ENCODE assay signal across 10 mouse cellular contexts in the genomic region with DNA sequence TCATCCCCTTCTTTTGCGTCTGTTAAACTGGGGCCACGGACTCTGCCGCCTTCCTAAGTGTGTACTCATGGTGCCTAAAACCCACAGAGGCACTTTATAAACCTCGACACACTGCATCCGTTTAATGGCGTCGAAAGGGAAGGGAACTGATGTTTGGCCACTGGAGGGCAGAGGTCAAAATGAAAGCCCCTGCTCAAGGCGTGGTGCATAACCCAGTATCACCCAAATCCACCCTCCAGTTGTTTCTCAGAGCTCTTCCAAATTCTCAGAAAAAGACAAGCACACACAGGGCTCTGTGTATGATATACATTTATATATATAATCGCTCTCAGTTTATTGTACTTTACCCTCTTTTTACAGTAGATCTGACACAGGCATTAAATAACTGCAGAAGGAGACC. TPM values are rescaled to one million over a fixed set of nuclear protein-coding genes. Genes with fewer than 3 reads are reported as not detected.
DNase-seq lines count a peak whose midpoint lies in the region; ATAC-seq and TF ChIP-seq lines count a peak whose summit lies in the region.
"Had no signal": no experiment of that assay in that cellular context is flagged by ENCODE, and none has a peak within 500 bp of the region (broad histone marks: within the 10 kb centered on the region; RNA-seq: fewer than 3 reads in every experiment).

No protein-coding gene starts in this region.

- H3K9me3 ChIP-seq in heart, embryonic 16.5 days (replicated peaks; ENCODE audit: control insufficient read depth, low read length) = no peaks in the 10 kb centered on the region
- H3K9me3 ChIP-seq in ES-E14 (ENCODE audit: control insufficient read depth, insufficient read depth, low read depth, low read length) = no peaks in the 10 kb centered on the region
- no peaks in the 10 kb centered on the region for H3K9me3 ChIP-seq in forebrain, embryonic 13.5 days (replicated peaks)
- H3K9me3 ChIP-seq in liver, embryonic 16.5 days (replicated peaks; ENCODE audit: control insufficient read depth, low read length) = no peaks in the 10 kb centered on the region

- H3K27me3 ChIP-seq in heart, embryonic 16.5 days (ENCODE audit: control insufficient read depth, insufficient read depth, low read length) = no peaks in the 10 kb centered on the region
- H3K27me3 ChIP-seq in forebrain, embryonic 13.5 days = no peaks in the 10 kb centered on the region
- no peaks in the 10 kb centered on the region; the same call in 1 of the 2 replicates for H3K27me3 ChIP-seq in liver, embryonic 16.5 days (ENCODE audit: control insufficient read depth, insufficient read depth, low read depth, low read length)

- no peak overlapping the region for H3K4me3 ChIP-seq in heart, embryonic 16.5 days (ENCODE audit: low read length)
- no peak overlapping the region for H3K4me3 ChIP-seq in ES-E14 (ENCODE audit: insufficient read depth in 1 of 2, low read depth in 1 of 2, low read length in 2 of 2, poor library complexity in 1 of 2, severe bottlenecking in 1 of 2)
- no peak overlapping the region for H3K4me3 ChIP-seq in forebrain, embryonic 13.5 days
- H3K4me3 ChIP-seq in liver, embryonic 16.5 days (ENCODE audit: low read depth, low read length) = no peak overlapping the region

- WGBS in heart, embryonic 16.5 days = 14% methylated on average over 9 of the region's 9 CpGs
- WGBS in forebrain, embryonic 13.5 days = 12% methylated on average over 9 of the region's 9 CpGs
- 16% methylated on average over 9 of the region's 9 CpGs for WGBS in liver, embryonic 16.5 days (ENCODE audit: insufficient replicate concordance)

- peak overlapping the region; percentile 78; the same call in 1 of the 2 replicates for H3K27ac ChIP-seq in heart, embryonic 16.5 days (ENCODE audit: low read length)
- H3K27ac ChIP-seq in ES-E14 (ENCODE audit: insufficient read depth, low read depth, low read length, poor library complexity, severe bottlenecking) = peak overlapping the region; percentile 45; the same call in 1 of the 2 replicates
- H3K27ac ChIP-seq in forebrain, embryonic 13.5 days = no peak overlapping the region; the same call in 1 of the 2 replicates
- H3K27ac ChIP-seq in liver, embryonic 16.5 days (ENCODE audit: low read length) = peak overlapping the region; percentile 41

- 0 out of 2 replicates have a peak, but pooled peaks cover 3% of the 10 kb centered on the region for H3K36me3 ChIP-seq in heart, embryonic 16.5 days (ENCODE audit: control insufficient read depth, insufficient read depth)
- H3K36me3 ChIP-seq in ES-E14 (ENCODE audit: control insufficient read depth, insufficient read depth, low read length, poor library complexity, severe bottlenecking) = no peaks in the 10 kb centered on the region
- H3K36me3 ChIP-seq in forebrain, embryonic 13.5 days (ENCODE audit: poor library complexity, severe bottlenecking) = peaks cover 21% of the 10 kb centered on the region
- peaks cover 2% of the 10 kb centered on the region; the same call in 1 of the 2 replicates for H3K36me3 ChIP-seq in liver, embryonic 16.5 days (ENCODE audit: control insufficient read depth, insufficient read depth)

- H3K4me2 ChIP-seq in heart, embryonic 16.5 days (ENCODE audit: low read depth, low read length) = no peak overlapping the region
- H3K4me2 ChIP-seq in forebrain, embryonic 13.5 days = no peak overlapping the region
- H3K4me2 ChIP-seq in liver, embryonic 16.5 days (ENCODE audit: low read depth, low read length) = peak overlapping the region; percentile 14; the same call in 1 of the 2 replicates

- DNase-seq in heart, adult 8-10 months (ENCODE audit: low spot score) = no peak
- DNase-seq in ES-E14 (ENCODE audit: low read depth, low spot score) = no peak
- no peak for DNase-seq in testis, postnatal 10 days (ENCODE audit: low spot score)
- no peak for DNase-seq in ovary, postnatal 36 days (ENCODE audit: low spot score)
- DNase-seq in spleen, postnatal 10 days (ENCODE audit: low spot score in 2 of 2) = no peak

- in situ Hi-C loops in ES-E14 (cut with MboI; ENCODE audit: low sequenced_read_pairs in 2 of 2, unreplicated experiment in 2 of 2) = no loop called here

- H3K9ac ChIP-seq in heart, embryonic 16.5 days (ENCODE audit: low read length) = no peak overlapping the region
- H3K9ac ChIP-seq in ES-E14 (ENCODE audit: insufficient read depth, low read depth, low read length, poor library complexity, severe bottlenecking) = no peak overlapping the region; the same call in 1 of the 2 replicates
- 0 out of 2 replicates have a peak overlapping the region, but pooled peaks have one; percentile 1 for H3K9ac ChIP-seq in forebrain, embryonic 13.5 days
- H3K9ac ChIP-seq in liver, embryonic 16.5 days (ENCODE audit: low read depth, low read length) = peak overlapping the region; percentile 4; the same call in 1 of the 2 replicates

- peaks cover 32% of the 10 kb centered on the region for H3K4me1 ChIP-seq in heart, embryonic 16.5 days (ENCODE audit: control insufficient read depth, insufficient read depth, low read length)
- peaks cover 22 to 24% of the 10 kb centered on the region in 2 experiments for H3K4me1 ChIP-seq in ES-E14 (ENCODE audit: control insufficient read depth in 2 of 2, insufficient read depth in 2 of 2, low read length in 2 of 2, poor library complexity in 1 of 2)
- peaks cover 25% of the 10 kb centered on the region for H3K4me1 ChIP-seq in forebrain, embryonic 13.5 days
- H3K4me1 ChIP-seq in liver, embryonic 16.5 days (ENCODE audit: control insufficient read depth, low read depth, low read length) = peaks cover 41% of the 10 kb centered on the region

- ATAC-seq in heart, embryonic 16.5 days (replicated peaks; ENCODE audit: extremely low read depth, insufficient read depth, low FRiP score) = no peak
- no peak for ATAC-seq in forebrain, embryonic 13.5 days
- peak; percentile 52; the same call in 1 of the 2 replicates for ATAC-seq in liver, embryonic 16.5 days (ENCODE audit: low read depth)
- ATAC-seq: Patski had no signal

TF ChIP-seq in ES-E14, 5 proteins besides CTCF, POLR2A, EP300 and RAD21:
- no peak for TF ChIP-seq HCFC1 (IDR thresholded peaks at IDR 0.05; ENCODE audit: borderline replicate concordance, insufficient read depth, low read length)
- TF ChIP-seq ZNF384 (IDR thresholded peaks at IDR 0.05; ENCODE audit: low read depth, low read length) = no peak
- TF ChIP-seq MAFK (IDR thresholded peaks at IDR 0.05; ENCODE audit: insufficient read depth, low read depth, low read length) = no peak

RNA-seq across cellular contexts. Expression of a gene that starts 6.3 kb away (rescaled TPM):
- polyA plus RNA-seq in heart, embryonic 16.5 days (2015; fragmentation: Nextera tagmentation; extraction: Ambion mirVana) = 22.3 and 25.6 TPM in 2 replicates
- 10 to 100 TPM; 12.4 to 16.3 (median 13.1) TPM for total RNA-seq in heart, adult 8-10 months (2022)
- total RNA-seq in ES-E14 (2012; rRNA removed) = 12.1 and 13.1 TPM in 2 replicates
- polyA plus RNA-seq in forebrain, embryonic 13.5 days (2015; fragmentation: Nextera tagmentation; extraction: Ambion mirVana) = 12.7 and 14.0 TPM in 2 replicates
- 11.2 and 12.6 TPM in 2 replicates for polyA plus RNA-seq in liver, embryonic 16.5 days (2015; fragmentation: Nextera tagmentation; extraction: Ambion mirVana)

RNA-seq across cellular contexts. Expression of a gene that starts 18.3 kb away (rescaled TPM):
- 0.20 TPM in 1 of 2 replicates, not detected in the other for polyA plus RNA-seq in heart, embryonic 16.5 days (2015; fragmentation: Nextera tagmentation; extraction: Ambion mirVana)
- not detected for total RNA-seq in heart, adult 8-10 months (2022)
- total RNA-seq in ES-E14 (2012; rRNA removed) = not detected in 2 replicates
- polyA plus RNA-seq in forebrain, embryonic 13.5 days (2015; fragmentation: Nextera tagmentation; extraction: Ambion mirVana) = not detected in 2 replicates
- polyA plus RNA-seq in liver, embryonic 16.5 days (2015; fragmentation: Nextera tagmentation; extraction: Ambion mirVana) = 26.2 and 27.9 TPM in 2 replicates
- total RNA-seq: left cerebral cortex, postnatal 36 days had no signal
- polyA plus RNA-seq: Patski had no signal

RNA-seq across cellular contexts. Expression of a gene that starts 19.3 kb away (rescaled TPM):
- polyA plus RNA-seq in heart, embryonic 16.5 days (2015; fragmentation: Nextera tagmentation; extraction: Ambion mirVana) = 79.1 and 87.0 TPM in 2 replicates
- 10 to 100 TPM; 12.8 to 16.3 (median 14.1) TPM for total RNA-seq in heart, adult 8-10 months (2022)
- total RNA-seq in ES-E14 (2012; rRNA removed) = 98.0 and 105 TPM in 2 replicates
- polyA plus RNA-seq in forebrain, embryonic 13.5 days (2015; fragmentation: Nextera tagmentation; extraction: Ambion mirVana) = 119 and 129 TPM in 2 replicates
- polyA plus RNA-seq in liver, embryonic 16.5 days (2015; fragmentation: Nextera tagmentation; extraction: Ambion mirVana) = 55.5 and 55.8 TPM in 2 replicates

RNA-seq across cellular contexts. Expression of a gene that starts 19.4 kb away (rescaled TPM):
- polyA plus RNA-seq in heart, embryonic 16.5 days (2015; fragmentation: Nextera tagmentation; extraction: Ambion mirVana) = 15.1 and 16.5 TPM in 2 replicates
- total RNA-seq in heart, adult 8-10 months (2022) = 1 to 10 TPM; 4.6 to 6.7 (median 5.6) TPM
- 30.7 and 33.0 TPM in 2 replicates for total RNA-seq in ES-E14 (2012; rRNA removed)
- 32.0 and 35.1 TPM in 2 replicates for polyA plus RNA-seq in forebrain, embryonic 13.5 days (2015; fragmentation: Nextera tagmentation; extraction: Ambion mirVana)
- 14.6 and 15.5 TPM in 2 replicates for polyA plus RNA-seq in liver, embryonic 16.5 days (2015; fragmentation: Nextera tagmentation; extraction: Ambion mirVana)

RNA-seq across cellular contexts. Expression of a gene that starts 22.4 kb away (rescaled TPM):
- polyA plus RNA-seq in heart, embryonic 16.5 days (2015; fragmentation: Nextera tagmentation; extraction: Ambion mirVana) = 13.0 and 13.8 TPM in 2 replicates
- 1 to 10 TPM; 2.6 to 5.3 (median 3.3) TPM for total RNA-seq in heart, adult 8-10 months (2022)
- total RNA-seq in ES-E14 (2012; rRNA removed) = 3.2 and 3.6 TPM in 2 replicates
- 20.6 and 22.7 TPM in 2 replicates for polyA plus RNA-seq in forebrain, embryonic 13.5 days (2015; fragmentation: Nextera tagmentation; extraction: Ambion mirVana)
- polyA plus RNA-seq in liver, embryonic 16.5 days (2015; fragmentation: Nextera tagmentation; extraction: Ambion mirVana) = 10.4 and 11.5 TPM in 2 replicates

Comparison
In these comparisons a context has a peak if more than half of its experiments do, and no peak if none do; other contexts are left out.
1. H3K9ac ChIP-seq: peak in forebrain, embryonic 13.5 days (single experiment) and liver, embryonic 16.5 days (single experiment); none in heart, embryonic 16.5 days (single experiment) and ES-E14 (single experiment).
2. RNA of a gene that starts 18.3 kb away (polyA plus RNA-seq): 26.2 to 27.9 TPM in liver, embryonic 16.5 days; 0.20 TPM in heart, embryonic 16.5 days and not detected in forebrain, embryonic 13.5 days; every median in the first group is over 10 times any median in the second.